Mouse (Mus musculus) lung, adult 2 months (tissue): Measurements from ENCODE around the gene Rcan2. TPM values are rescaled to one million over a fixed set of nuclear protein-coding genes. Genes with fewer than 3 reads are reported as not detected.

Experiments
- DNase-seq: peaks from one replicate; pipeline ENCODE4 v3.0.0; 2022
- H3K4me1 ChIP-seq: fragments of 200-500 bp; 2 replicates; pipeline ENCODE4 v1.6.1; 2011; ENCODE audit warnings: low read length; ENCODE audit not compliant: control insufficient read depth, insufficient read depth
- H3K4me3 ChIP-seq: fragments of 200-500 bp; replicated peaks from 2 replicates; pipeline ENCODE3; 2011; ENCODE audit warnings: low read depth, mild to moderate bottlenecking, control low read depth, low read length; ENCODE audit errors: extremely low read depth
- CTCF ChIP-seq: fragments of 200-500 bp; IDR thresholded peaks from 2 replicates; pipeline ENCODE4 v1.5.1; 2011; ENCODE audit warnings: mild to moderate bottlenecking, low read length, control low read depth; ENCODE audit not compliant: insufficient read depth
- POLR2A ChIP-seq: fragments of 200-500 bp; IDR thresholded peaks from 2 replicates; pipeline ENCODE4 v1.6.1; 2011; ENCODE audit warnings: low read depth, mild to moderate bottlenecking, control low read depth, low read length, borderline replicate concordance; ENCODE audit errors: extremely low read depth
- WGBS: fragments of 180-500 bp; shearing (Covaris S2); methylation state at CpG from one replicate; pipeline ENCODE4 v1.1.7; 2018; 5-methylcytosine and 5-hydroxymethylcytosine counted together
- polyA plus RNA-seq: library from polyadenylated mRNA; depleted of rRNA; stranded (reverse); fragments of >200 nt; gene quantifications from 2 replicates; pipeline ENCODE4 v1.2.3, GENCODE M21; 2012; rRNA removed

Gene Rcan2
- polyA plus RNA-seq = 11.4 and 19.4 TPM in 2 replicates

DNA sequence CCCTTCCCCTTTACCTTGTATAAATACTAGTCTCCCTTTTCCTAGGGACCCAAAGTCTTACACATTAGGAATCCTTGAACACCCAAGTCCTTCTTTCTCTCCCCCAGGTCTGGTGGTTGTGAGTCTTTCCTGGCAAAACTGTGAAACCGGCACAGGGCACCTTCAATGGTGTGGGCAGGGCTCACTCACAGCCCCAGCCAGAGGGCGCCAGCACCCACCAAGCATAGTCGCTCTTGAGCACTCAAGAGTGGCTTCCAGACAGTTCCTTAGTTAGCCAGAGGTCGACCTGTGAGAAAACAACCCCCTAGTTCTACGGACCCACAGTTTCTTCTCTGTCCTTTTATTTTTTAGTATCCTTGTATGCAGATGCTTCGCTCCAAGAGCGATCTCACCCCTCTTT, at the start of gene Rcan2:
TSS of gene Rcan2 (plus strand) at position 275 of the 400 bp plus-strand sequence.
- Histone ChIP-seq H3K4me1 (peaks cover 6% of the 10 kb centered on the region; the same call in 1 of the 2 replicates), H3K4me3 (peak within 1 kb of the TSS; percentile 65)
- 3% methylated on average over 7 of the region's 7 CpGs for WGBS
- peak; percentile 56 for DNase-seq
- TF ChIP-seq POLR2A (no peak), CTCF (peak; percentile 72)

DNA sequence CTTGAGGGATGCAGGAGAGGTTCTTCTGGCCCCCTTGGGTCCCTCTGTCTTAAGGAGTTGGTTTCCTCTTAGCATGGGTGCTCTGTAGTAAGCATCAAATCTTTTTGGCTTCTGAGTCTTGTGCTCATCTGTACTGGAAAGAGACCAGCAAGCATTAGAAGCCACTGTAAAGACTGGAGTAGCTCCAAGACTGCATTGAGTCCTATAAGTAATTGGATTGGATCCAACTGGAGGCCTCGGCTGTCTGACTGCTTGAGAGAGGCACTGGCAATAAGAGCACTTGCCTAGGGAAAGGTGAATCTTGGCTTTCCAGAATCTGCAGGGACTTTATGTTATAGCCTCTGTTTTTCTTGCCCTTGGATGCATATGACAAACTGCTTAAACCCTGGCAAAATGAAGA, 48.3 kb upstream of the Rcan2 start:
- no peak overlapping the region for H3K4me3 ChIP-seq
- no peaks in the 10 kb centered on the region; the same call in 1 of the 2 replicates for H3K4me1 ChIP-seq
- TF ChIP-seq POLR2A = no peak
- no peak for TF ChIP-seq CTCF
- DNase-seq = no peak
- WGBS = 32% methylated on average over 1 of the region's 1 CpGs

GRCm38 (mm10) chr17:43754687-43755086, 46.5 kb upstream of the Rcan2 start:
- TF ChIP-seq CTCF (no peak), POLR2A (no peak)
- DNase-seq = no peak
- H3K4me1 ChIP-seq = peaks cover 2% of the 10 kb centered on the region; the same call in 1 of the 2 replicates
- no peak overlapping the region for H3K4me3 ChIP-seq
- WGBS = 65% methylated on average over 5 of the region's 5 CpGs

- DNase-seq = peak; percentile 6
- 16% methylated on average over 15 of the region's 15 CpGs for WGBS
Observed at GRCm38 (mm10) chr17:43758607-43759259, 42.4 kb upstream of the Rcan2 start.

GRCm38 (mm10) chr17:43784531-43784930, 16.6 kb upstream of the Rcan2 start:
- H3K4me1 ChIP-seq = no peaks in the 10 kb centered on the region
- 62% methylated on average over 4 of the region's 4 CpGs for WGBS
- no peak for TF ChIP-seq CTCF
- TF ChIP-seq POLR2A = no peak
- no peak for DNase-seq
- no peak overlapping the region for H3K4me3 ChIP-seq

More at GRCm38 (mm10) chr17:43758607-43759259, 42.4 kb upstream of the Rcan2 start:
- peaks cover 2% of the 10 kb centered on the region; the same call in 1 of the 2 replicates for H3K4me1 ChIP-seq
- TF ChIP-seq CTCF (peak; percentile 28; the same call in 1 of the 2 replicates), POLR2A (no peak)
- H3K4me3 ChIP-seq = no peak overlapping the region

- no peak overlapping the region for H3K4me3 ChIP-seq
- TF ChIP-seq POLR2A = no peak
- no peak for TF ChIP-seq CTCF
- H3K4me1 ChIP-seq = no peaks in the 10 kb centered on the region
- DNase-seq = no peak
- 76% methylated on average over 5 of the region's 5 CpGs for WGBS
Observed at GRCm38 (mm10) chr17:43788222-43788621, 12.9 kb upstream of the Rcan2 start.

- TF ChIP-seq CTCF (no peak), POLR2A (no peak)
- no peak for DNase-seq
- no peaks in the 10 kb centered on the region for H3K4me1 ChIP-seq
Observed at GRCm38 (mm10) chr17:43789376-43789775, 11.8 kb upstream of the Rcan2 start.

GRCm38 (mm10) chr17:43791751-43792150, 9.4 kb upstream of the Rcan2 start:
- 98% methylated on average over 3 of the region's 3 CpGs for WGBS
- Histone ChIP-seq H3K4me3 (no peak overlapping the region), H3K4me1 (no peaks in the 10 kb centered on the region)
- no peak for DNase-seq
- TF ChIP-seq POLR2A (no peak), CTCF (no peak)

More at GRCm38 (mm10) chr17:43789376-43789775, 11.8 kb upstream of the Rcan2 start:
- H3K4me3 ChIP-seq = no peak overlapping the region

GRCm38 (mm10) chr17:43794731-43795280, 6.3 kb upstream of the Rcan2 start:
- DNase-seq = no peak
- no peak overlapping the region for H3K4me3 ChIP-seq
- WGBS = 30% methylated on average over 1 of the region's 1 CpGs
- TF ChIP-seq CTCF (no peak), POLR2A (no peak)
- H3K4me1 ChIP-seq = no peaks in the 10 kb centered on the region
